Mouse (Mus musculus): ENCODE results near the gene Olfr1086. TPM values are rescaled to one million over a fixed set of nuclear protein-coding genes. Genes with fewer than 3 reads are reported as not detected.
"Not testable (repeated sequence)": the region's sequence is repeated elsewhere in the genome, so short reads cannot be mapped to it uniquely, and the experiment has no call there.

Gene Olfr1086
- not detected for total RNA-seq (2021)
- long read RNA-seq, experiment 1 = 0 reads
- long read RNA-seq, experiment 2 = 0 reads

- no peak for DNase-seq
Measured at GRCm38 (mm10) chr2:86679992-86680391, at the start of gene Olfr1086. Gene Olfr1086, minus strand, starts transcription at chr2:86680092.

- DNase-seq = no peak
Measured at GRCm38 (mm10) chr2:86698295-86698694, 18.4 kb upstream of the Olfr1086 start, which contains the start of gene Olfr1087. Gene Olfr1087, minus strand, starts transcription at chr2:86698395.

DNA sequence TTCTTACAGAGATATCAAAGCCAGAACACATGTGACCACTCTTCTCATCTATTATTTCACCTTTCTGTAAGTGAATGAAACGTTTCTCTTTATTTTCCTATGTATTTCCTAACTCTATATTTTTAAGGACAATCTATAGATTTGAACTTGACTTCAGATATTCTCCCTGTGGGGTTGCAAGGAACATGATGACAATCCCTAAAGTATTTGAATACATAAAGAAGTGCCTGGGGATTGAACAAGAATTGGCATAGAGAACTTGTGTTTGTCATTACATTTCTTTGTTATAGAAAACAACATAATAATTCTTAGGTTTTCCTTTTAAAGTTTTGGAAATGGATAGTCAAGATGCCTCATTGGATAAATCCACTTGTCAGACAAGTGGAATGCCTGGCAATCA is 18.0 kb downstream of the Olfr1086 start, which contains the start of gene Olfr1085:
Gene Olfr1085, minus strand, starts transcription at position 101 of the 400 bp plus-strand sequence.
- DNase-seq = no peak

DNA sequence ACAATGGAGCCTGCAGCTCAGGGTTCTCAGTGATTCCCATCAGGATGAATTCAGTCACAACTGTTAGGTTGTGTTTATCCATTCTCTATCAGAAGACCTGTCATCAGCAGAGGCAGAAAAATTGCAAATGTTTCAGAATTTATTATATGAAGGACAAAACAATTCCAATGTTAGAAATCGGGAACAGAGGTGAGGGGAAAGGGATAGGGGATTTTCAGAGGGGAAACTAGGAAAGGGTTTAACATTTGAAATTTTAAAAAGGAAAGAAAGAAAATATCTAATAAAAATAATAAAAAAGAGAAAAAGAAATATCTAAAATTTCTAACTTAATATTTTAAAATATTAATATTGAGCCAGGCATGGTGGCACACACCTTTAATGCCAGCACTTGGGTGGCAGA is 40.3 kb downstream of the Olfr1086 start, which contains the start of gene Olfr1084:
Gene Olfr1084, minus strand, starts transcription at position 101 of the 400 bp plus-strand sequence.
- DNase-seq = not testable (repeated sequence)

Other genes with a start within 250 kb of the Olfr1086 start
- not detected for gene Olfr1065, start 229.5 kb downstream of the Olfr1086 start, total RNA-seq (2021)
- not detected for gene Olfr1066, start 223.8 kb downstream of the Olfr1086 start, total RNA-seq (2021)
- not detected for gene Olfr228, start 192.7 kb downstream of the Olfr1086 start, total RNA-seq (2021)
- not detected for gene Olfr1076, start 171.6 kb downstream of the Olfr1086 start, total RNA-seq (2021)
- not detected for gene Olfr1079, start 137.6 kb downstream of the Olfr1086 start, total RNA-seq (2021)
- not detected for gene Olfr1080, start 121.9 kb downstream of the Olfr1086 start, total RNA-seq (2021)
- not detected for gene Olfr1082, start 81.1 kb downstream of the Olfr1086 start, total RNA-seq (2021)
- gene Olfr1084, start 40.4 kb downstream of the Olfr1086 start, total RNA-seq (2021) = not detected
- gene Olfr1085, start 18.1 kb downstream of the Olfr1086 start, total RNA-seq (2021) = not detected
- not detected for gene Olfr1087, start 18.3 kb upstream of the Olfr1086 start, total RNA-seq (2021)
- not detected for gene Olfr1089, start 53.6 kb upstream of the Olfr1086 start, total RNA-seq (2021)
- not detected for gene Olfr1090, start 78.9 kb upstream of the Olfr1086 start, total RNA-seq (2021)
- gene Olfr1093, start 102.4 kb upstream of the Olfr1086 start, total RNA-seq (2021) = not detected
- not detected for gene Olfr141, start 129.9 kb upstream of the Olfr1086 start, total RNA-seq (2021)
- not detected for gene Olfr1094, start 144.6 kb upstream of the Olfr1086 start, total RNA-seq (2021)
- not detected for gene Olfr1095, start 171.6 kb upstream of the Olfr1086 start, total RNA-seq (2021)
- not detected for gene Gm13723, start 194.7 kb upstream of the Olfr1086 start, total RNA-seq (2021)
- gene Olfr1097, start 212.1 kb upstream of the Olfr1086 start, total RNA-seq (2021) = not detected
- gene Olfr1098, start 244.5 kb upstream of the Olfr1086 start, total RNA-seq (2021) = not detected